8 mouse cellular contexts compared by ENCODE assay signal in genomic region chr17:17005267-17005666, GRCm38 (mm10). TPM values are rescaled to one million over a fixed set of nuclear protein-coding genes. Genes with fewer than 3 reads are reported as not detected.
A peak's percentile ranks its signal among the peaks of the same experiment; 100 is the strongest.
DNase-seq lines count a peak whose midpoint lies in the region.
"Not testable (repeated sequence)": the region's sequence is repeated elsewhere in the genome, so short reads cannot be mapped to it uniquely, and the experiment has no call there.

No protein-coding gene starts in this region.

- intact Hi-C loops in left cerebral cortex, postnatal 14 days (cut with DNase I), result not testable (repeated sequence)

- DNase-seq in 3134 (ENCODE audit: extremely low read depth, insufficient read length, low spot score) (peak; percentile 60), ZHBTc4 (ENCODE audit: low read depth, low spot score) (peak; percentile 76)
- peak; percentile 23 for DNase-seq in embryo, embryonic 11 days
- peak; percentile 10 for DNase-seq in gastrocnemius, adult 18-20 months (ENCODE audit: low spot score)
- DNase-seq in hindlimb bud, embryonic 11.5 days (ENCODE audit: extremely low spot score, low read depth, low spot score), result peak; percentile 8
- peak; percentile 2 to 3 for DNase-seq in left cerebral cortex, postnatal 14 days (ENCODE audit: low spot score in 2 of 2)
- DNase-seq in lung, postnatal 36 days, result peak; percentile 1
- peak; percentile 8 for DNase-seq in retina, adult 2 months (ENCODE audit: low read depth, low spot score)

RNA-seq across cellular contexts. Expression of gene Zfp960, which starts 58.6 kb away (rescaled TPM):
- 1 to 10 TPM; 5.4 to 5.6 TPM for total RNA-seq in gastrocnemius, adult 18-20 months (2021)
- total RNA-seq in left cerebral cortex, postnatal 14 days (2021), result 1 to 10 TPM; 4.8 to 5.1 TPM

Comparison
In these comparisons a context has a peak if more than half of its experiments do, and no peak if none do; other contexts are left out.
1. Peak in every context shown above with its lines: DNase-seq.
2. DNase-seq: peak in every context shown above with its lines; median percentile 76 in ZHBTc4; 60 in 3134; 23 in embryo, embryonic 11 days; 10 in gastrocnemius, adult 18-20 months; 8 in hindlimb bud, embryonic 11.5 days; 8 in retina, adult 2 months; 2 in left cerebral cortex, postnatal 14 days; 1 in lung, postnatal 36 days.